Mouse (Mus musculus): ENCODE measurements around the gene Gtf2ird1. TPM values are rescaled to one million over a fixed set of nuclear protein-coding genes. Genes with fewer than 3 reads are reported as not detected.
A peak's percentile ranks its signal among the peaks of the same experiment; 100 is the strongest.
"Not testable (repeated sequence)": the region's sequence is repeated elsewhere in the genome, so short reads cannot be mapped to it uniquely, and the experiment has no call there.

Gtf2ird1 gene
- polyA plus RNA-seq, 1 experiment = 62.0 TPM

DNA sequence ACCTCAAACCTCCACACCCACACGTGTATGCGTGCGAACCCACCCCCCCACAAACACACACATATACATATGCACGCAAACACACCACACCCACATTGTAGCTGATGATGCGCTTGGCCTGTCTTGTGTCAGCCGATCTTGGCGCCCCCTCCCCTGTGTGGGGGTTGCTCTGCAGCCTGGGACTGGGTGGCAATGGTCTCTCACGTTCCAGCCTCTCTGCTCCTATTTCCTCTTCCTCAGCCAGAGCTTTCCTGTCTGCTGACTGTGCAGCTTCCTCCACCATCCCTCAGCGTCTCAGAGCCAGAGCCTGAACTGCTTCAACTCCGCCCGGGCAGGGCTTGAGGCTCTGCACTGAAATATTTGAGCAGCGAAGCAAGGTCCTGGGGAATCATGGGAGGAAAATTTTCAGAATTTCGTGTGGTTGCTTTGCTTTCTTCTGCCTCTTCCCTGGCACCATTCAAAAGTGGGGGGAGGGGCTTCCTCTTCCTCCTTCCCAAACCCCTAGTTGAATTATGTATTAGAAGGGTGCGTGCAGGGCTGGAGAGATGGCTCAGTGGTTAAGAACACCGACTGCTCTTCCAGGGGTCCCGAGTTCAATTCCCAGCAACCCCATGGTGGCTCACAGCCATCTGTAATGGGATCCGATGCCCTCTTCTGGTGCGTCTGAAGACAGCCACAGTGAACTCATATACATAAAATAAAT, 113.9 kb downstream of the Gtf2ird1 start:
- H3K4me3 ChIP-seq = no peak overlapping the region
- TF ChIP-seq MYOD1 (IDR thresholded peaks at IDR 0.05; ENCODE audit: control insufficient read depth in 1 of 3, insufficient read length in 2 of 3, low read depth in 2 of 3) (no peak), E2F4 (IDR thresholded peaks at IDR 0.05; ENCODE audit: insufficient read depth) (no peak), REST (IDR thresholded peaks at IDR 0.05; ENCODE audit: insufficient read depth, insufficient read length) (no peak), SRF (IDR thresholded peaks at IDR 0.05; ENCODE audit: control insufficient read depth, insufficient read length, low read depth) (no peak), POLR2A (IDR thresholded peaks at IDR 0.05; ENCODE audit: insufficient read length, low read depth) (no peak)
- no peaks in the 10 kb centered on the region for H3K27me3 ChIP-seq (ENCODE audit: control insufficient read depth, insufficient read depth, insufficient read length)
- no peak overlapping the region for H3K4me2 ChIP-seq (ENCODE audit: low read depth)
- no peaks in the 10 kb centered on the region for H3K36me3 ChIP-seq (ENCODE audit: control insufficient read depth, insufficient read depth)
- H3K79me2 ChIP-seq (ENCODE audit: control insufficient read depth, insufficient read depth) = no peaks in the 10 kb centered on the region
- no peak overlapping the region for H3ac ChIP-seq (ENCODE audit: control insufficient read depth, insufficient read length)

DNA sequence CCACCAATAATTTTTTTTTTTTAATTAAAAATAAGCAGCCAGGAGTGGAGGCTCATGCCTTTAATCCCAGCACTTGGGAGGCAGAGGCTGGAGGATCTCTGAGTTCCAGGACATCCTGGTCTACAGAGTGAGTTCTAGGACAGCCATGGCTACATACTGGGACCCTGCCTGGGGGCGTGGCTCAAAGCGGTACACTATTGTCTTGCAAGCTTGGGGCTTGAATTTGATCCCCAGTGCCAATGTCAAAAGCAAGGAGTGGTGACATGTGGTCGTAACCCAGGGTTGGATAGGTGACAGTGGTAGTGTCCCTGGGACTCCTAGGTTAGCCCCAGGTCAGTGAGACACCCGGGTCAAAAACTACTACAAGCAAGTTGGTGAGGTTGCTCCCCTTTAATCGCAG, 114.8 kb downstream of the Gtf2ird1 start:
- Histone ChIP-seq H3ac (ENCODE audit: control insufficient read depth, insufficient read length) (no peak overlapping the region), H3K36me3 (ENCODE audit: control insufficient read depth, insufficient read depth) (no peaks in the 10 kb centered on the region), H3K4me2 (ENCODE audit: low read depth) (no peak overlapping the region), H3K79me2 (ENCODE audit: control insufficient read depth, insufficient read depth) (no peaks in the 10 kb centered on the region), H3K4me3 (no peak overlapping the region), H3K27me3 (ENCODE audit: control insufficient read depth, insufficient read depth, insufficient read length) (no peaks in the 10 kb centered on the region)
- no peak for TF ChIP-seq MAX (IDR thresholded peaks at IDR 0.05; ENCODE audit: low read depth)

DNA sequence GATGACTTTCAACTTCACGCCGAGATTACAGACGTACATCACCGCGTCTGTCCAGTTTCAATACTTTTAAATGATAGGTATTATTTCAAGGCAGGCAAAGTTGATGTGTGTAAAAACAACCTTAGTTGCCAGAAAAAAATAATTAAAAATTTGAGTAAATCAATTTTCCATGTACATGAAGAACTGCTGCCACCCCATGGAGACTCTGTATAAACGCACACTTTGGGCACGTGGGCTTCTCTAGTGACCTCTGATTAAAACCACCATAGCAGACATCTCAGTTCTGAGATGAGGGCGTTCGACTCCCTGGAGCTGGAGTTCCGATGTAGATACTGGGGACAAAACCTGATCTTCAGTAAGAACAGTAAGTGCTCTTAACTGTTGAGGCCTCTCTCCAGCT, 115.2 kb downstream of the Gtf2ird1 start:
- H3K36me3 ChIP-seq (ENCODE audit: control insufficient read depth, insufficient read depth) = no peaks in the 10 kb centered on the region
- no peak for TF ChIP-seq E2F4 (IDR thresholded peaks at IDR 0.05; ENCODE audit: insufficient read depth)
- TF ChIP-seq POLR2A (IDR thresholded peaks at IDR 0.05; ENCODE audit: insufficient read length, low read depth) = no peak
- TF ChIP-seq USF1 (IDR thresholded peaks at IDR 0.05; ENCODE audit: low read depth) = peak; percentile 81
- no peak overlapping the region for H3K4me3 ChIP-seq
- no peak overlapping the region for H3ac ChIP-seq (ENCODE audit: control insufficient read depth, insufficient read length)
- H3K79me2 ChIP-seq (ENCODE audit: control insufficient read depth, insufficient read depth) = no peaks in the 10 kb centered on the region
- no peaks in the 10 kb centered on the region for H3K27me3 ChIP-seq (ENCODE audit: control insufficient read depth, insufficient read depth, insufficient read length)
- H3K4me2 ChIP-seq (ENCODE audit: low read depth) = no peak overlapping the region

DNA sequence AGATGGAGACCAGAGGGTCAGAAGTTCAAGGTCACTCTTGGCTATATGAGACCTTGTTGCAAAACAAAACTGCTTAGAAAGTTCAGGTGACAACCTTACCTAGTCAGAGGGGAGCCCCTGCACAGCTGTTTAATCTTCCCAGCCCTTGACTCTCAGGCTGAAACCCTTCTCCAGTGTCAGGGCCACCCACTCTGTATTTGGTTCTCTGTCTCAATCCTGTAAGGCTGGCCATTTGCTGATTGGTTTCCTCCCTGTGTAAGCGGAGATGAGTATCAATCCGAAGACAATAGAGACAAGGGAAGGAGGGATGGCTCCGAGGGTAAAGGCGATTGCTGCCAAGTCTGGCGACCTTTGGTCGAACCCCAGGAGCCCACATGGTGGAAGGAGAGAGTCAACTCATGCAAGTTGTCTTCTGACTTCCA, 116.4 kb downstream of the Gtf2ird1 start:
- Histone ChIP-seq H3K36me3 (ENCODE audit: control insufficient read depth, insufficient read depth) (no peaks in the 10 kb centered on the region), H3K4me3 (no peak overlapping the region), H3K4me2 (ENCODE audit: low read depth) (no peak overlapping the region), H3ac (ENCODE audit: control insufficient read depth, insufficient read length) (no peak overlapping the region), H3K79me2 (ENCODE audit: control insufficient read depth, insufficient read depth) (no peaks in the 10 kb centered on the region), H3K27me3 (ENCODE audit: control insufficient read depth, insufficient read depth, insufficient read length) (no peaks in the 10 kb centered on the region)
- TF ChIP-seq MYOD1 (IDR thresholded peaks at IDR 0.05; ENCODE audit: control insufficient read depth in 1 of 3, insufficient read length in 2 of 3, low read depth in 2 of 3) = no peak
- TF ChIP-seq CEBPB (IDR thresholded peaks at IDR 0.05; ENCODE audit: insufficient read depth, poor library complexity, severe bottlenecking) = no peak
- TF ChIP-seq POLR2A (IDR thresholded peaks at IDR 0.05; ENCODE audit: insufficient read length, low read depth) = no peak
- TF ChIP-seq TCF3 (IDR thresholded peaks at IDR 0.05; ENCODE audit: insufficient read length, low read depth) = no peak
- no peak for TF ChIP-seq SRF (IDR thresholded peaks at IDR 0.05; ENCODE audit: control insufficient read depth, insufficient read length, low read depth)
- TF ChIP-seq POLR2AphosphoS2 (IDR thresholded peaks at IDR 0.05; ENCODE audit: insufficient read length, low read depth) = no peak
- no peak for TF ChIP-seq USF1 (IDR thresholded peaks at IDR 0.05; ENCODE audit: low read depth)
- TF ChIP-seq MAX (IDR thresholded peaks at IDR 0.05; ENCODE audit: low read depth) = no peak
- no peak for TF ChIP-seq MYOG (IDR thresholded peaks at IDR 0.05; ENCODE audit: control insufficient read depth in 1 of 3, insufficient read depth in 1 of 3, insufficient read length in 2 of 3, low read depth in 2 of 3)
- TF ChIP-seq TCF12 (IDR thresholded peaks at IDR 0.05; ENCODE audit: insufficient read depth, poor library complexity, severe bottlenecking) = no peak
- no peak for TF ChIP-seq E2F4 (IDR thresholded peaks at IDR 0.05; ENCODE audit: insufficient read depth)
- TF ChIP-seq REST (IDR thresholded peaks at IDR 0.05; ENCODE audit: insufficient read depth, insufficient read length) = no peak

DNA sequence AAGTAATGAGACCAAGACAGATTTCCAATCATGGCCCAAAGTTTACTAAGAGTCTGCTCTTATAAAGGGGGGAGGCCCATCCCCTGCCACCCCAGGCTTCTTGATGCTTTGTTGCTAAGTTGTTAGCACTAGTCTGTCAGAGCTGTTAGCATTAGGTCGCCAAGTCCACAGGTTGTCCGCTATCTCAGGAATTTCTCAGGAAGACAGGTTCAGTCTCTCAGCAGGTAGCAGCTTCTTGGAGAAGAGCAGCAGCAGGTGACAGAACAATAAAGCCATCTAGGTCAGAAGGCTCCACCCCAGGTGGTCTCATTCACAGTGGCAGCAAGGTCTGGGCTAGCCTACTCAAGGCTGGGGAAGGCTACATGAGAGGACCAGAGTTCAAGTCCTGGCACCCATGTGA, 119.5 kb downstream of the Gtf2ird1 start:
- H3ac ChIP-seq (ENCODE audit: control insufficient read depth, insufficient read length); H3K79me2 ChIP-seq (ENCODE audit: control insufficient read depth, insufficient read depth); H3K36me3 ChIP-seq (ENCODE audit: control insufficient read depth, insufficient read depth); H3K4me3 ChIP-seq; H3K4me2 ChIP-seq (ENCODE audit: low read depth); H3K27me3 ChIP-seq (ENCODE audit: control insufficient read depth, insufficient read depth, insufficient read length): not testable (repeated sequence)

DNA sequence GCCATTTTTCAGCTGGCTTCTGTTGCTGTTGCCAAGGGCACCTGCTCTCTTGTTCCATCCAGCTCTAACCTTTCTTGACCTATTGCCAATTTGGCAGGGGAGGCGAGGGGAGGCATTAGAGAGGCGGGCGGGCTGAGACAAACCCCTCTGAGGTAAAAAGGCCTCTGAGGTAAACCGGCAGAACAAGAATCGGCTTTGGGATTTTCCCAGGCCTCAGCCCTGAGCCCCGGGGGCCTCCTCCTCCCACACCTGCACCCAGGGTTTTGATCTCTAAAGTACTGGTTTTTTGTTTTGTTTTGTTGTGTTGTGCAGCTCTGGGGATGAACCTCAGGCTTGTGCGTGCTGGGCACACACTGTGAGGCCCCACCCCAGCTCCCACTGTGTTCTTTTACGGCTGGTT, 123.8 kb downstream of the Gtf2ird1 start:
- H3K4me2 ChIP-seq (ENCODE audit: low read depth) = no peak overlapping the region
- TF ChIP-seq CEBPB (IDR thresholded peaks at IDR 0.05; ENCODE audit: insufficient read depth, poor library complexity, severe bottlenecking) (no peak), MYOG (IDR thresholded peaks at IDR 0.05; ENCODE audit: control insufficient read depth in 1 of 3, insufficient read depth in 1 of 3, insufficient read length in 2 of 3, low read depth in 2 of 3) (no peak), REST (IDR thresholded peaks at IDR 0.05; ENCODE audit: insufficient read depth, insufficient read length) (no peak), POLR2AphosphoS2 (IDR thresholded peaks at IDR 0.05; ENCODE audit: insufficient read length, low read depth) (no peak), MAX (IDR thresholded peaks at IDR 0.05; ENCODE audit: low read depth) (no peak), USF1 (IDR thresholded peaks at IDR 0.05; ENCODE audit: low read depth) (no peak)
- H3K4me3 ChIP-seq = no peak overlapping the region

More for the DNA sequence above, 123.8 kb downstream of the Gtf2ird1 start:
- H3K36me3 ChIP-seq (ENCODE audit: control insufficient read depth, insufficient read depth) = no peaks in the 10 kb centered on the region
- H3K27me3 ChIP-seq (ENCODE audit: control insufficient read depth, insufficient read depth, insufficient read length) = no peaks in the 10 kb centered on the region
- H3K79me2 ChIP-seq (ENCODE audit: control insufficient read depth, insufficient read depth) = no peaks in the 10 kb centered on the region
- no peak overlapping the region for H3ac ChIP-seq (ENCODE audit: control insufficient read depth, insufficient read length)

All from myocyte (in vitro differentiated cells).